Mouse (Mus musculus): ENCODE results near the gene Pik3r2. TPM values are rescaled to one million over a fixed set of nuclear protein-coding genes. Genes with fewer than 3 reads are reported as not detected.

The Pik3r2 gene
- polyA plus RNA-seq, 1 experiment from 2014 or later = 13.9 TPM

GRCm38 (mm10) chr8:70718297-70718696 lies 58.2 kb downstream of the Pik3r2 start, which contains the start of gene Gm3336:
TSS of gene Gm3336 (plus strand) at chr8:70718543.
- no peaks in the 10 kb centered on the region for H3K9me3 ChIP-seq (replicated peaks; ENCODE audit: control insufficient read depth, low read length)
- H3K36me3 ChIP-seq (ENCODE audit: control insufficient read depth, insufficient read depth) = no peaks in the 10 kb centered on the region
- no peak within 1 kb of the TSS for H3K4me2 ChIP-seq (ENCODE audit: low read depth, low read length)
- H3K9ac ChIP-seq (ENCODE audit: low read depth, low read length) = no peak within 1 kb of the TSS
- no peak within 1 kb of the TSS for H3K4me3 ChIP-seq (ENCODE audit: low read depth, low read length)
- 2% methylated on average over 19 of the region's 19 CpGs for WGBS (ENCODE audit: insufficient replicate concordance)
- peak; percentile 47 for ATAC-seq (ENCODE audit: low read depth)
- H3K4me1 ChIP-seq (ENCODE audit: control insufficient read depth, low read depth, low read length) = peaks cover 2% of the 10 kb centered on the region
- no peak within 1 kb of the TSS for H3K27ac ChIP-seq (ENCODE audit: low read length)
- H3K27me3 ChIP-seq (ENCODE audit: control insufficient read depth, insufficient read depth, low read depth, low read length) = no peaks in the 10 kb centered on the region

Small RNA genes within 50 kb of the gene (microRNA-seq; reads per million reads assigned to microRNA genes)
- gene Mir7240 = not detected

Other genes with a start within 250 kb of the Pik3r2 start
- 155 and 158 TPM in 2 replicates for gene Fkbp8, start 249.0 kb downstream of the Pik3r2 start, polyA plus RNA-seq (2015; fragmentation: Nextera tagmentation; extraction: Ambion mirVana)
- 27.6 and 29.0 TPM in 2 replicates for gene Kxd1, start 248.8 kb downstream of the Pik3r2 start, polyA plus RNA-seq (2015; fragmentation: Nextera tagmentation; extraction: Ambion mirVana)
- gene Ell, start 237.3 kb downstream of the Pik3r2 start, polyA plus RNA-seq (2015; fragmentation: Nextera tagmentation; extraction: Ambion mirVana) = 12.9 and 16.8 TPM in 2 replicates
- gene Isyna1, start 182.3 kb downstream of the Pik3r2 start, polyA plus RNA-seq (2015; fragmentation: Nextera tagmentation; extraction: Ambion mirVana) = 35.0 and 38.0 TPM in 2 replicates
- 25.1 and 32.3 TPM in 2 replicates for gene Ssbp4, start 167.8 kb downstream of the Pik3r2 start, polyA plus RNA-seq (2015; fragmentation: Nextera tagmentation; extraction: Ambion mirVana)
- gene Lrrc25, start 160.6 kb downstream of the Pik3r2 start, polyA plus RNA-seq (2015; fragmentation: Nextera tagmentation; extraction: Ambion mirVana) = 7.5 and 9.0 TPM in 2 replicates
- gene Gdf15, start 144.3 kb downstream of the Pik3r2 start, polyA plus RNA-seq (2015; fragmentation: Nextera tagmentation; extraction: Ambion mirVana) = 2.7 and 3.1 TPM in 2 replicates
- gene Pgpep1, start 116.3 kb downstream of the Pik3r2 start, polyA plus RNA-seq (2015; fragmentation: Nextera tagmentation; extraction: Ambion mirVana) = 18.9 and 20.5 TPM in 2 replicates
- 104 and 113 TPM in 2 replicates for gene Lsm4, start 103.5 kb downstream of the Pik3r2 start, polyA plus RNA-seq (2015; fragmentation: Nextera tagmentation; extraction: Ambion mirVana)
- 12.3 and 17.5 TPM in 2 replicates for gene Jund, start 77.8 kb downstream of the Pik3r2 start, polyA plus RNA-seq (2015; fragmentation: Nextera tagmentation; extraction: Ambion mirVana)
- 0.02 TPM in 1 of 2 replicates, not detected in the other for gene Iqcn, start 73.3 kb downstream of the Pik3r2 start, polyA plus RNA-seq (2015; fragmentation: Nextera tagmentation; extraction: Ambion mirVana)
- gene Gm3336, start 58.2 kb downstream of the Pik3r2 start, polyA plus RNA-seq (2015; fragmentation: Nextera tagmentation; extraction: Ambion mirVana) = 0.40 and 0.47 TPM in 2 replicates
- 1.5 and 2.2 TPM in 2 replicates for gene Pde4c, start 53.0 kb downstream of the Pik3r2 start, polyA plus RNA-seq (2015; fragmentation: Nextera tagmentation; extraction: Ambion mirVana)
- 2.2 and 3.4 TPM in 2 replicates for gene Rab3a, start 22.0 kb downstream of the Pik3r2 start, polyA plus RNA-seq (2015; fragmentation: Nextera tagmentation; extraction: Ambion mirVana)
- 31.4 and 32.1 TPM in 2 replicates for gene Mpv17l2, start 15.8 kb downstream of the Pik3r2 start, polyA plus RNA-seq (2015; fragmentation: Nextera tagmentation; extraction: Ambion mirVana)
- 7.5 and 9.0 TPM in 2 replicates for gene Mast3, start 28.3 kb upstream of the Pik3r2 start, polyA plus RNA-seq (2015; fragmentation: Nextera tagmentation; extraction: Ambion mirVana)
- 0.06 and 0.35 TPM in 2 replicates for gene Il12rb1, start 31.7 kb upstream of the Pik3r2 start, polyA plus RNA-seq (2015; fragmentation: Nextera tagmentation; extraction: Ambion mirVana)
- gene Arrdc2, start 63.0 kb upstream of the Pik3r2 start, polyA plus RNA-seq (2015; fragmentation: Nextera tagmentation; extraction: Ambion mirVana) = 11.6 and 13.5 TPM in 2 replicates
- 0.20 and 0.46 TPM in 2 replicates for gene Kcnn1, start 86.5 kb upstream of the Pik3r2 start, polyA plus RNA-seq (2015; fragmentation: Nextera tagmentation; extraction: Ambion mirVana)
- gene Ccdc124, start 97.2 kb upstream of the Pik3r2 start, polyA plus RNA-seq (2015; fragmentation: Nextera tagmentation; extraction: Ambion mirVana) = 42.5 and 43.1 TPM in 2 replicates
- gene Slc5a5, start 116.0 kb upstream of the Pik3r2 start, polyA plus RNA-seq (2015; fragmentation: Nextera tagmentation; extraction: Ambion mirVana) = 0.11 TPM in 1 of 2 replicates, not detected in the other
- gene Rpl18a, start 120.7 kb upstream of the Pik3r2 start, polyA plus RNA-seq (2015; fragmentation: Nextera tagmentation; extraction: Ambion mirVana) = 2,028 and 2,149 TPM in 2 replicates
- 12.1 and 14.4 TPM in 2 replicates for gene Map1s, start 129.2 kb upstream of the Pik3r2 start, polyA plus RNA-seq (2015; fragmentation: Nextera tagmentation; extraction: Ambion mirVana)

Measured in liver, embryonic 16.5 days (tissue).